Mouse (Mus musculus): ENCODE measurements around the gene Fuom.

The Fuom gene

DNA sequence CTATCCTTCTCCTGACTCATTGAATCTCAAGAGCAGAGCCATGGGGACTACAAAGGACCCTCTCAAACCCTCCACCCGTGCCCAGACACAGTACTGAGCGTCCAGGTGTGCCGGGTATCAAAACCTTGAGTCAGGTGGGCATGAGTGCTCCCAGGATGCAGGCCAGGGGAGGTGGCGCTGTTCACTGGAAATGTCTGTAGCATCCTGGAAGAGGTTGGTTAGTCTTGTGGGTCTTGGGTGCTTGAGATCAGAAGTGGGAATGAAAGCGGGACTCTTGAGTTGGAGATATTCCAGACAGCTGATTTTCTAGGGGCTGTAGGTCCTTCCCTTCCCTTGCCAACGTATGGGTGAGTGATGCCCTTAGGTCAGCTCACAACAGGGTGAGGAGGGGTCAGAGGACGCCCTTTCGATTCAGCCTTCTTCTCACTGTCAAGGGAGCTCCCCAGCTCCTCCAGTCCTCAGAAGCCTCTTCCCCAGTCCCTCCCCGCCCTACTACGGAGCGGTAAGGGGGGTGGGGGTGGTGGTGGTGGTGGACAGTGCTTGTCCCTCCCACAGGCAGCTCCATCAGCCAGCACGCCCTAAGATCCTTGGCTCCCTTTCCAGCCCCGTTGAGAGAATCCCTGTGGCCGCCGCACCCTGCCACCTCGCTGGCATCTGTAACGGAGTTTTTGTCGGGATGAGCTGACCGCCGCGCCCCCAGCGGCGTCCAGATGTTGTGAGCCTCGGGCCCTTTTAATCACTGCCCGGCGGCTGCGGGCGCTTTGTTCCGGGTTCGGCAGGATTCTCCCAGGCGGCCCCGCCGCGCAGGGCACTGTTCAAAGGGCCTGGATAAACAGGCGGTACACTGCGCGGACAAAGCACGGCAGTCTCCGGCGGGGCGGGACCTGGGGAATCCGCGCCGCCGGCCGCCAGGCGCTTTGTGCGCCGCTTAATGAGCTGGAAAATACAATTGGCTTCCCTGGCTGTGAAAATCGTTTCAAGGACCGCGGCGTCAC is 44.5 kb downstream of the Fuom start:
- DNase-seq (ENCODE audit: low spot score), result no peak

DNA sequence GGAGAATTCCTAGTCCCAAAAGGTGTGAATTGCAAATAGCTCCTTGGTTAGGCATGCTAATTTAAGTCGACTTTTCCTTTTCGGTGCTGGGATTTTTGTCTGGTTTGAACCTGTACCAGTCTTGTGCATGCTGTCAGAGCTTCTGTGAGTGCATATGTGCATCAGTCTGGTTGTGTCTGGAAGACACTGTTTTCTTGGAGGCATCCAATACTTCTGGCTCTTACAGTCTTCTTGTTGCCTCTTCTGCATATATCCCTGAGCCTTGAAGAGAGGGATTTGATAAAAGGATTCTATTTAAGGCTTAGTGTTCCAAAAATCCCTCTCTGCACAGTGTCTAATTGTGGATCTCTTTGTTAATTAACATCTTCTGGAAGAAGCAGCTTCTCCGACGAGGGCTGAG is 48.1 kb downstream of the Fuom start:
- no peak for DNase-seq (ENCODE audit: low spot score)

DNA sequence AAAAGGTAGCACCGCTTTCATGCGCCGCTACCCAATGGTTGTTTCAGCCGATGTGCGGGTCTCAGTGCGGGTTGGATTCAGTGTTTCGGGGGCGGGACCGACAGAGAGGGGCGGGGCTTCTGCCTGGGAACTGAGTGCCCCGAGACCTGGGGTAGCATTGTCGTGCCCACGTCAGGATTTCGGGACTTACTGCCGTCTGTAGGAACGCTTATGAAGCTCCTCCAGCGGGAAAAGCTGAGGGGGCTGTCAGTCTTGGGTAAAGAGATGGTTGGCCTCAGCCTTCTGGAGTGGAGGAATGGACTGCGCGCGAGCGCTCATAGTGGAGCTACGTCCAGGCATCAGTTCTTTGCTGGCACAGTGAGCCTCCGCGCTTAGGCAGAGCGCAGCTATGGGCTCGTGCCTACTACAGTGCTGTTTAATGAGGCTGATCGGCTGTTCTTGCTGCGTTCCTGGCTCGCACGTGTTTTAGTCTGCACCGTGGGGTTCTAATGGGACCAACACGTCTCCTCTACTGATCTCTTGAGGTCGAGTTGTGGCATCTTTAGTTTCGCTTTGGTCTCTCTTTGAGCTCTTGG is 53.0 kb downstream of the Fuom start:
- DNase-seq (ENCODE audit: low spot score), result no peak

DNA sequence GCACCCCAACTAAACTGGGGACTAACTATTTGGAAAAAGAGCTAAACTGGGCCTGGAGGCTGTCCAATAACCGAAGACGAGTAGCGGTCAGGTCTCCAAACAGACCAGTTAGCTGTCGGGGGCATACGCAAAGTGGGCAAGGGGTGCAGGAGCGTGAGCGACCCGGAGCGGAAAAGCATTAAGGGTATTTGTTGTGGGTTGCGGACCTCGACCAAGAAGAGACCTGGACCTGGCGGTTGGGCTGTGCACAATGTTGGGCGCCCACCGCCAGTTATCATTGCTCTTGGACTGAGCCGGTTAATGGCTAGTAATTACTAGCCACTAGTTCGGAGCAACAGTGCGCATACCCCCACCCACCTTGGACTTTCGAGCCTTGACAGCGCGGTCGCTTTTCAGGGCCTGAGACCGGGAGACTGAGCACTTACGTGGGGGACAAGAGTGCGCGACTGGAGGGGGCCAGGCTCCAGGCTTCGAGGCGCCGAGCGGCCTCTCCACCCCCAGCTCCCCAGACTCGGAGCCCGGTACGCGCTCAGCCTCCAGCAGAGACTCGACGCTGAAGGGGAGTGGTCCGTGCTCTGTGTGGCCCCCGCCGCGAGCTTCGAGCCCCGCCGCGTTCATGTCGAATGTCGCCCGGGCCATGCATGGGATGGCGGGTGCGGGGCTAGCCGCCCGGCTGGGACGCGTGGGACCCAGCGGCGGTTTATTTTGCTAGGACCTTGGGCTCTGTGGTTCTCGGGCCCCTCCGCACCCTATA is 53.7 kb downstream of the Fuom start, which contains the start of gene Msx3:
TSS of gene Msx3 (minus strand) at position 729 of the 754 bp plus-strand sequence.
- no peak for DNase-seq (ENCODE audit: low spot score)

DNA sequence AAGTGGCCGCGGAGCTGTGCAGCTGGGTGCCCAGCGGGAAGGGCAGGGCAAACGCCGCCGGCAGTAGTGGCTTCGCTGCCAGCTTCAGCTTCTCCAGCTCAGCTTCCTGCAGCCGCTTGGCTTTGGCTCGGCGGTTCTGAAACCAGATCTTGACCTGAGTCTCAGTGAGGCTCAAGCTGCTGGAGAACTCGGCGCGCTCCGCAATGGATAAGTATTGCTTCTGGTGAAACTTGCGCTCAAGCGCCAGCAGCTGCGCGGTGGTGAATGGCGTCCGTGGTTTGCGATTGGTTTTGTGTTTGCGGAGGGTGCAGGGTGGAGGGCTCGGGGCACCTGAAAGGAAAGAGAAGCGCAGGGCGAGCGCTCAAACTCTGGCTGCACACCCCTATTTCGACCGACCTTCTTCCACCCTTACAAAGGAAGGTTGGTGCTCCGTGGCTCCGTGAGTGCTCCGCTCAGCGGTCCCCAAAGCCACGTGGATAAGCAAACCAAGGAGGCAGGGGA is 54.4 kb downstream of the Fuom start:
- DNase-seq (ENCODE audit: low spot score), result no peak
